Mouse (Mus musculus): ENCODE data around the gene Gm21304. TPM values are rescaled to one million over a fixed set of nuclear protein-coding genes. Genes with fewer than 3 reads are reported as not detected.
"Not testable (repeated sequence)": the region's sequence is repeated elsewhere in the genome, so short reads cannot be mapped to it uniquely, and the experiment has no call there.

Gm21304 gene
- total RNA-seq (2021) = not detected
- long read RNA-seq, experiment 1 = 0 reads
- long read RNA-seq, experiment 2 = 0 reads

GRCm38 (mm10) chr10:104168215-104168614 is at the start of gene Gm21304:
Gene Gm21304 (plus strand): TSS chr10:104168515.
- H3K4me3 ChIP-seq = not testable (repeated sequence)

DNA sequence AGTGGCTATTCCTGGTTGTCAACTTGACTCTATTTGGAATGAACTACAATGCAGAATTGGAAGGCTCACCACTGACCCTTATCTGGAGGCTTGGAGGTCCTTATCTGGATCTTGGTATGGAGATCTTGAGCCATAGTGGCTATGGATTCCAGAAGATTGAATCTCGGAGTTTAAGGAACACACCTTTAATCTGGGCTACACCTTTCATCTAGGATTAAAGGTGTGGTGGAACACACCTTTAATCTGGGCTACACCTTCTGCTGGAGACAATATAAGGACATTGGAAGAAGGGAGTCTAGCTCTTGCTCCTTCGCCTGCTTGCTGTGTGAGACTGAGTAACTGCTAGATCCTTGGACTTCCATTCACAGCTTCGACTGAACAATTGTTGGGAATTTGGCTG is 25.6 kb upstream of the Gm21304 start, which contains the start of gene Gm21293:
TSS of gene Gm21293 (plus strand) at position 301 of the 400 bp plus-strand sequence.
- H3K4me3 ChIP-seq; DNase-seq (ENCODE audit: low spot score in 2 of 2); H3K27ac ChIP-seq: not testable (repeated sequence)

More at GRCm38 (mm10) chr10:104168215-104168614, at the start of gene Gm21304:
- not testable (repeated sequence) for H3K27ac ChIP-seq; DNase-seq (ENCODE audit: low spot score in 2 of 2)

DNA sequence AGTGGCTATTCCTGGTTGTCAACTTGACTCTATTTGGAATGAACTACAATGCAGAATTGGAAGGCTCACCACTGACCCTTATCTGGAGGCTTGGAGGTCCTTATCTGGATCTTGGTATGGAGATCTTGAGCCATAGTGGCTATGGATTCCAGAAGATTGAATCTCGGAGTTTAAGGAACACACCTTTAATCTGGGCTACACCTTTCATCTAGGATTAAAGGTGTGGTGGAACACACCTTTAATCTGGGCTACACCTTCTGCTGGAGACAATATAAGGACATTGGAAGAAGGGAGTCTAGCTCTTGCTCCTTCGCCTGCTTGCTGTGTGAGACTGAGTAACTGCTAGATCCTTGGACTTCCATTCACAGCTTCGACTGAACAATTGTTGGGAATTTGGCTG is 17.1 kb upstream of the Gm21304 start, which contains the start of gene Gm6763:
TSS of gene Gm6763 (plus strand) at position 301 of the 400 bp plus-strand sequence.
- not testable (repeated sequence) for H3K4me3 ChIP-seq; H3K27ac ChIP-seq; DNase-seq (ENCODE audit: low spot score in 2 of 2)

DNA sequence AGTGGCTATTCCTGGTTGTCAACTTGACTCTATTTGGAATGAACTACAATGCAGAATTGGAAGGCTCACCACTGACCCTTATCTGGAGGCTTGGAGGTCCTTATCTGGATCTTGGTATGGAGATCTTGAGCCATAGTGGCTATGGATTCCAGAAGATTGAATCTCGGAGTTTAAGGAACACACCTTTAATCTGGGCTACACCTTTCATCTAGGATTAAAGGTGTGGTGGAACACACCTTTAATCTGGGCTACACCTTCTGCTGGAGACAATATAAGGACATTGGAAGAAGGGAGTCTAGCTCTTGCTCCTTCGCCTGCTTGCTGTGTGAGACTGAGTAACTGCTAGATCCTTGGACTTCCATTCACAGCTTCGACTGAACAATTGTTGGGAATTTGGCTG is 8.6 kb upstream of the Gm21304 start, which contains the start of gene Gm8764:
TSS of gene Gm8764 (plus strand) at position 301 of the 400 bp plus-strand sequence.
- H3K4me3 ChIP-seq; H3K27ac ChIP-seq; DNase-seq (ENCODE audit: low spot score in 2 of 2): not testable (repeated sequence)

GRCm38 (mm10) chr10:104176724-104177123 is 8.4 kb downstream of the Gm21304 start, which contains the start of gene Gm21312:
Gene Gm21312 (plus strand): TSS chr10:104177024.
- not testable (repeated sequence) for H3K27ac ChIP-seq; DNase-seq (ENCODE audit: low spot score in 2 of 2); H3K4me3 ChIP-seq

DNA sequence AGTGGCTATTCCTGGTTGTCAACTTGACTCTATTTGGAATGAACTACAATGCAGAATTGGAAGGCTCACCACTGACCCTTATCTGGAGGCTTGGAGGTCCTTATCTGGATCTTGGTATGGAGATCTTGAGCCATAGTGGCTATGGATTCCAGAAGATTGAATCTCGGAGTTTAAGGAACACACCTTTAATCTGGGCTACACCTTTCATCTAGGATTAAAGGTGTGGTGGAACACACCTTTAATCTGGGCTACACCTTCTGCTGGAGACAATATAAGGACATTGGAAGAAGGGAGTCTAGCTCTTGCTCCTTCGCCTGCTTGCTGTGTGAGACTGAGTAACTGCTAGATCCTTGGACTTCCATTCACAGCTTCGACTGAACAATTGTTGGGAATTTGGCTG is 16.9 kb downstream of the Gm21304 start, which contains the start of gene Gm20765:
TSS of gene Gm20765 (plus strand) at position 301 of the 400 bp plus-strand sequence.
- not testable (repeated sequence) for H3K27ac ChIP-seq; DNase-seq (ENCODE audit: low spot score in 2 of 2); H3K4me3 ChIP-seq

DNA sequence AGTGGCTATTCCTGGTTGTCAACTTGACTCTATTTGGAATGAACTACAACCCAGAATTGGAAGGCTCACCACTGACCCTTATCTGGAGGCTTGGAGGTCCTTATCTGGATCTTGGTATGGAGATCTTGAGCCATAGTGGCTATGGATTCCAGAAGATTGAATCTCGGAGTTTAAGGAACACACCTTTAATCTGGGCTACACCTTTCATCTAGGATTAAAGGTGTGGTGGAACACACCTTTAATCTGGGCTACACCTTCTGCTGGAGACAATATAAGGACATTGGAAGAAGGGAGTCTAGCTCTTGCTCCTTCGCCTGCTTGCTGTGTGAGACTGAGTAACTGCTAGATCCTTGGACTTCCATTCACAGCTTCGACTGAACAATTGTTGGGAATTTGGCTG is 25.4 kb downstream of the Gm21304 start, which contains the start of gene Gm4340:
TSS of gene Gm4340 (plus strand) at position 301 of the 400 bp plus-strand sequence.
- H3K4me3 ChIP-seq; DNase-seq (ENCODE audit: low spot score in 2 of 2); H3K27ac ChIP-seq: not testable (repeated sequence)

- Histone ChIP-seq H3K4me3 (no peak overlapping the region), H3K27ac (no peak overlapping the region)
- TF ChIP-seq CTCF (conservative IDR thresholded peaks at IDR 0.05) = no peak
- DNase-seq (ENCODE audit: low spot score in 2 of 2) = no peak
These were observed 41.3 kb downstream of the Gm21304 start for GRCm38 (mm10) chr10:104209655-104210054.

- no peak for TF ChIP-seq CTCF (conservative IDR thresholded peaks at IDR 0.05)
- no peak for DNase-seq (ENCODE audit: low spot score in 2 of 2)
- Histone ChIP-seq H3K27ac (no peak overlapping the region), H3K4me3 (no peak overlapping the region)
These were observed 42.1 kb downstream of the Gm21304 start for GRCm38 (mm10) chr10:104210268-104210990.

DNA sequence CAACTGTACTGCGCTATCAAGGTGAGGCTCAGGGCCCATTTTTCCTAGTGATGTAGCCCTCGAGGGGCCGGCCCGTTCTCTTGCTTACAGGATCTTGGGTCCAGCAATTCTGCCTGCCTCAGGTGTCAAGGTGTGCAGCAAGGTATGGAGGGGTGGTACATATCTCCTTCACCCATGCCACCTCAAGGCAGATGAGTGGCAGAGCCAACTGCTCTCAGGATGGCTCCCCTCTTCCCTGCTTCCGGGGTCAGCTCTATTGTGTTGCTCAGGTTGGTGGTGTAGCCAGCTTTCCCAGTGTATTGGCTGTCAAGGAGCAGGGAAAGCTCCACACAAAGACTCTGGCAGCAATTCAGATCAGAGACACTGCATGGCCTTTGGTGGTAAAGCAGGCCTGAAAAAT is 46.2 kb downstream of the Gm21304 start:
- no peak overlapping the region for H3K27ac ChIP-seq
- TF ChIP-seq CTCF (conservative IDR thresholded peaks at IDR 0.05) = no peak
- no peak for DNase-seq (ENCODE audit: low spot score in 2 of 2)
- H3K4me3 ChIP-seq = no peak overlapping the region

Other genes with a start within 250 kb of the Gm21304 start
- not detected for gene Gm21293, start 25.5 kb upstream of the Gm21304 start, total RNA-seq (2021)
- gene Gm6763, start 17.0 kb upstream of the Gm21304 start, total RNA-seq (2021) = not detected
- not detected for gene Gm8764, start 8.5 kb upstream of the Gm21304 start, total RNA-seq (2021)
- not detected for gene Gm21312, start 8.5 kb downstream of the Gm21304 start, total RNA-seq (2021)
- not detected for gene Gm20765, start 17.0 kb downstream of the Gm21304 start, total RNA-seq (2021)
- not detected for gene Gm4340, start 25.5 kb downstream of the Gm21304 start, total RNA-seq (2021)